Mouse (Mus musculus) embryonic stem cell, embryonic (primary cell): ENCODE measurements around the gene Bcan.

Source experiments
- CTCF ChIA-PET, 4 experiments: fragments of 300-600 bp in 2 of 4; fragments of 350-600 bp in 2 of 4; sonication (Branson Sonifier 250); formaldehyde crosslinking; loops; one replicate each; lab custom pipeline; 2022; ENCODE audit warnings: inconsistent platforms in 2 of 4; lab: Charles Lee
- POLR2A ChIA-PET, 4 experiments: fragments of 300-600 bp in 2 of 4; fragments of 350-600 bp in 2 of 4; sonication (Branson Sonifier 250); formaldehyde crosslinking; loops; one replicate each; lab custom pipeline; 2022; ENCODE audit warnings: antibody characterized with exemption in 4 of 4, inconsistent platforms in 1 of 4; lab: Charles Lee

Bcan gene

GRCm38 (mm10) chr3:87971489-87972202, 28.4 kb downstream of the Bcan start:
- POLR2A ChIA-PET = interaction anchor here (0.6 to 8.0 kb wide), 64 partner anchors 9 to 993 kb away, joined by 3 to 148 read pairs (median 6); partner anchors contain the start of genes Crabp2 (in 3 of the 4), Prcc (in 3 of the 4), Bcan (in 2 of the 4) and Hdgf (in 2 of the 4)
- CTCF ChIA-PET = interaction anchor here (0.6 to 8.3 kb wide), 35 partner anchors 8 to 468 kb away, joined by 3 to 445 read pairs (median 14); partner anchors contain the start of genes Crabp2 (in 2 of the 4), Bcan (in 1 of the 4), Iqgap3 (in 1 of the 4) and Mef2d (in 1 of the 4)

DNA sequence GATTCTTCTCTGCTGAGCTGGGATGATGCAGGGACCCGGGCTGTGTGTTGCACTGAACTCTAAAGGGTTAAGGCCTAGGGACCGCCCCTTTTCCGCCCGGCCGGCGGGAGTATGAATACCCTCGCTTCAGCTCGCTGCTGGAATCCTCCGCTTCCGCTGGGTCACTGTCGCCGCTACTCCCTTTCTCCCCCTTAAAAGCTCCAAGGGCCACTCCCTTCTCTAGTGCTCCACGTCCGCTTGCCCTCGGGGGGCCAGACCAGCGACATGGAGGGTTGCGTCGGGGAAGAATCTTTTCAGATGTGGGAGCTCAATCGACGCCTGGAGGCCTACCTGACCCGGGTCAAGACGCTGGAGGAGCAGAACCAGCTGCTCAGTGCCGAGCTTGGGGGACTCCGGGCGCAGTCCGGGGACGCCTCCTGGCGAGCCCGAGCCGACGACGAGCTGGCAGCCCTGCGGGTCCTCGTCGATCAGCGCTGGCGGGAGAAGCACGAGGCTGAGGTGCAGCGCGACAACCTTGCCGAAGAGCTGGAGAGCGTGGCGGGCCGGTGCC, 29.0 kb downstream of the Bcan start, which contains the start of gene Nes:
Nes (plus strand) TSS at position 140 of the 550 bp plus-strand sequence.
- POLR2A ChIA-PET = interaction anchor here (0.6 to 8.0 kb wide), 76 partner anchors 8 to 582 kb away, joined by 3 to 148 read pairs (median 4); partner anchors contain the start of genes Hdgf (in 4 of the 4), Crabp2 (in 3 of the 4), Prcc (in 3 of the 4) and Bcan (in 2 of the 4)
- CTCF ChIA-PET = interaction anchor here (0.6 to 8.3 kb wide), 64 partner anchors 9 to 469 kb away, joined by 3 to 445 read pairs (median 8); partner anchors contain the start of genes Iqgap3 (in 3 of the 4), Mef2d (in 3 of the 4), Bcan (in 2 of the 4) and Crabp2 (in 2 of the 4)

DNA sequence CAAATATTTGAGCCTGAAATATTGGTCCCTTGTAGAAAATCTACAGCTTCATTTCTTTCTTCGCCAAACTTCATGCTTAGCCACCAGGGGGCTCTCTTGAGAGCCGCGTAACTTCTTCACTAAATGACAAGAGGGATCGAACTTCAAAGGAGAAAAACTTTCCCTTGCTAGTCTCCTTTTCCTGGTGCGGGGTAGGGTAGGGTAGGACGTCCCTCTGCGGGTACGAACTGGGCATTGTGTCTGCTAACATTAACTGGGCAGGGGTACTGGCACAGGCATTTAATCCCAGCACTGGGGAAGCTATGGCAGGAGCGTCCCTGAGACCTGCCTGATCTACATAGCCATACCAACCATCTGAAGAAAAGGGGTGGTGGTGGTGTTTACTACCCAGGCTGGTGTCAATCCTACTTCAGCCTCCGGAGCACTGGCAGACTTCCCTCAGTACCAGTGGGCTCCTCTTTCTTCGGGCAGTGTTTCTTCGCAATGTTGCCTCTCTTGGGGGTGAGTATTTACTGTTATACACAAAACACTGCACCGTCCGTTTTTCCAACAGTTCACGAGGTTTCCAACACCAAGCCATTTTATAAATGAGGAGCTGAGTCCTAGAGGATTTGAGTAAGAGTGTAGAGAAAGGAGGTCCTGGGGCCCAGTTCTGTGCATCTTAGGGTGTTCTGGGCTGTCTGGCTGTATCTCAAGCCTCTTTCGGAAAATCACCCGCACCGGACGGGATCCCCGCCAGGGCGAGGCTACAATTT, 29.7 kb downstream of the Bcan start:
- CTCF ChIA-PET = interaction anchor here (0.6 to 8.3 kb wide), 108 partner anchors 9 to 1803 kb away, joined by 3 to 445 read pairs (median 5); partner anchors contain the start of genes Iqgap3 (in 3 of the 4), Mef2d (in 3 of the 4), Ntrk1 (in 3 of the 4) and Bcan (in 2 of the 4)
- POLR2A ChIA-PET = interaction anchor here (0.6 to 8.0 kb wide), 83 partner anchors 8 to 1023 kb away, joined by 3 to 148 read pairs (median 4); partner anchors contain the start of genes Hdgf (in 4 of the 4), Crabp2 (in 3 of the 4), Isg20l2 (in 3 of the 4) and Prcc (in 3 of the 4)

- POLR2A ChIA-PET = interaction anchor here (0.6 to 6.0 kb wide), 66 partner anchors 8 to 336 kb away, joined by 3 to 63 read pairs (median 4); partner anchors contain the start of genes Crabp2 (in 3 of the 4), Nes (in 3 of the 4), Isg20l2 (in 2 of the 4) and Mrpl24 (in 2 of the 4)
- CTCF ChIA-PET = interaction anchor here (0.6 to 7.4 kb wide), 140 partner anchors 8 to 1856 kb away, joined by 3 to 208 read pairs (median 5); partner anchors contain the start of genes Nes (in 4 of the 4), Prcc (in 4 of the 4), Isg20l2 (in 3 of the 4) and Ntrk1 (in 3 of the 4)
Observed at GRCm38 (mm10) chr3:87960586-87961191, 39.3 kb downstream of the Bcan start.

GRCm38 (mm10) chr3:87960191-87960585, 39.8 kb downstream of the Bcan start:
- CTCF ChIA-PET = interaction anchor here (0.6 to 7.4 kb wide), 96 partner anchors 8 to 523 kb away, joined by 3 to 208 read pairs (median 6); partner anchors contain the start of genes Nes (in 4 of the 4), Ntrk1 (in 3 of the 4), Prcc (in 3 of the 4) and Isg20l2 (in 2 of the 4)
- POLR2A ChIA-PET = interaction anchor here (0.6 to 6.0 kb wide), 50 partner anchors 8 to 336 kb away, joined by 3 to 63 read pairs (median 5); partner anchors contain the start of genes Crabp2 (in 3 of the 4), Nes (in 3 of the 4), Isg20l2 (in 2 of the 4) and Mrpl24 (in 2 of the 4)

GRCm38 (mm10) chr3:87959371-87959770, 40.7 kb downstream of the Bcan start:
- ChIA-PET POLR2A (interaction anchor here in 3 of 4 experiments (0.6 to 6.0 kb wide), 11 partner anchors 10 to 199 kb away, joined by 3 to 63 read pairs (median 18); partner anchors contain the start of genes Nes (in 2 of the 3), Crabp2 (in 1 of the 3), Isg20l2 (in 1 of the 3) and Mrpl24 (in 1 of the 3)), CTCF (interaction anchor here (1.8 to 7.4 kb wide), 14 partner anchors 10 to 508 kb away, joined by 5 to 208 read pairs (median 30); partner anchors contain the start of genes Nes (in 3 of the 4), Insrr (in 1 of the 4), Ntrk1 (in 1 of the 4) and Prcc (in 1 of the 4))

DNA sequence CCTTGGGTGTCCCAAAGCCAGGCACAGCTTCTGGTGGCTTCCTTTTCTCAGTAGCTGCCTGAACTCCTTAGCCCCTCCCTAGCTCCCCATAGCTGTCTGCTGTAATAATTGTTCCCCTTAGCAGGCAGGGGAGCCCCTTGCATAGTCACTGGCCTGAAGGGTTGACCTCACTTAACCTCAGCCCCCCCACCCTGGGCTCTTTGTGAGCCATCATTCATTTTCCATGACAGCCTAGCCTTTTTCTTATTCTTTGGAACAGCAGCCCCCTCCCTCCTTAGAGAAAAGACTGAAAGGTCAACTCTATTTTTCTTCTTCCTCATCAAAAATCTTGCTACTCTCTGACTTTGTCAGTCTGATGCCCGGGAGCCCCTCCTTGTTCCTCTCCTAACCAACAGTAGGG, 41.1 kb downstream of the Bcan start:
- POLR2A ChIA-PET = interaction anchor here in 2 of 4 experiments (1.4 to 6.0 kb wide), 7 partner anchors 11 to 39 kb away, joined by 3 to 63 read pairs (median 21); partner anchors contain the start of genes Crabp2 (in 1 of the 2), Isg20l2 (in 1 of the 2), Mrpl24 (in 1 of the 2) and Nes (in 1 of the 2)
- CTCF ChIA-PET = interaction anchor here in 3 of 4 experiments (0.6 to 7.4 kb wide), 7 partner anchors 13 to 163 kb away, joined by 4 to 208 read pairs (median 97); partner anchors contain the start of genes Nes (in 2 of the 3), Insrr (in 1 of the 3), Mrpl24 (in 1 of the 3) and Ntrk1 (in 1 of the 3)

GRCm38 (mm10) chr3:87958476-87958875, 41.6 kb downstream of the Bcan start:
- CTCF ChIA-PET = interaction anchor here in 3 of 4 experiments (0.6 to 7.4 kb wide), 10 partner anchors 13 to 172 kb away, joined by 3 to 208 read pairs (median 5); partner anchors contain the start of genes Nes (in 2 of the 3) and Mrpl24 (in 1 of the 3)
- POLR2A ChIA-PET = interaction anchor here in 2 of 4 experiments (0.7 to 6.0 kb wide), 6 partner anchors 10 to 73 kb away, joined by 3 to 44 read pairs (median 4); partner anchors contain the start of genes Crabp2 (in 1 of the 2), Nes (in 1 of the 2) and Prcc (in 1 of the 2)

DNA sequence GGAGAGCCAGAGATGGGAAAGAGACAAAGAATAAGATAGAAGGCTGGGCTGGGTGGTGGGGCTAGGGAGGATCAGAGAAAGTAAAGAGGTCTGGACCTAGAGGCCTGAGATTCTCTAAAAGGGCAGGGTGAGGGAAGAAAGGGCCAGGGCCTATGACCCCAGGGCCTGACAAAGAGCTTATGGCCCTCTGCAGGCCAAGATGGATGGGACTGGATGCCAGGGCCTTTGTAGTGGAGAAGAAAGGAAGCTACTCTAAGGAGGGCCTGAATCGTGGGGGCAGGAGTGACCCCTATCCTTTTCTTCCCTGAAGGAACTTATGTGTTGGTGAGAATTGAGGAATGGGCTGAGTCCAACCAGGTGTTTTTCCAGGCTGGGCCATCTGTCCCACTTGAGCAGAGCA, 42.0 kb downstream of the Bcan start:
- CTCF ChIA-PET = interaction anchor here (0.6 to 7.4 kb wide), 11 partner anchors 12 to 171 kb away, joined by 3 to 208 read pairs (median 5); partner anchors contain the start of genes Nes (in 2 of the 4) and Bcan (in 1 of the 4)
- POLR2A ChIA-PET = interaction anchor here in 2 of 4 experiments (0.7 to 6.0 kb wide), 7 partner anchors 10 to 73 kb away, joined by 3 to 44 read pairs (median 5); partner anchors contain the start of genes Prcc (in 2 of the 2), Crabp2 (in 1 of the 2) and Nes (in 1 of the 2)

DNA sequence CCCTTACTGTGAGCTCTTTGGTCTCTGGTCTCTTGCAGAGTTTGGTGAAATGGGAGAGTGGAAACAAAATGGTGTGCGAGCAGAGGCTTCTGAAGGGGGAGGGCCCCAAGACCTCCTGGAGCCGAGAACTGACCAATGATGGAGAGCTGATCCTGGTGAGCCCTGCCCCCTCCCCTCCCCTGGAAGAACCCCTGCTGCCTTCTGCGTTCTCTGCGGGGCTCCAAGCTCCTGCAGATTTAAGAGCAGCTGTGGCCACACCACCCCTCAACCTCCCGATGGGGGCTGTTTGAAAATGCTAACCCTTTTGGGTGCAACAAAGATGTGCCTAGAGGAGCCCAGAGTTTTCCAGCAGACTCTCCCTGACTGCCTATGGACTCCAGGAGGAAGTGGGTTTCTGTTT, 47.6 kb downstream of the Bcan start:
- CTCF ChIA-PET = interaction anchor here (0.6 to 7.8 kb wide), 25 partner anchors 8 to 225 kb away, joined by 3 to 96 read pairs (median 6); partner anchors contain the start of genes Nes (in 2 of the 4), Ntrk1 (in 1 of the 4) and Prcc (in 1 of the 4)
- POLR2A ChIA-PET = interaction anchor here in 3 of 4 experiments (0.6 to 9.9 kb wide), 36 partner anchors 8 to 383 kb away, joined by 3 to 96 read pairs (median 5); partner anchors contain the start of genes Nes (in 3 of the 3), Prcc (in 3 of the 3), Hdgf (in 2 of the 3) and Iqgap3 (in 1 of the 3)

DNA sequence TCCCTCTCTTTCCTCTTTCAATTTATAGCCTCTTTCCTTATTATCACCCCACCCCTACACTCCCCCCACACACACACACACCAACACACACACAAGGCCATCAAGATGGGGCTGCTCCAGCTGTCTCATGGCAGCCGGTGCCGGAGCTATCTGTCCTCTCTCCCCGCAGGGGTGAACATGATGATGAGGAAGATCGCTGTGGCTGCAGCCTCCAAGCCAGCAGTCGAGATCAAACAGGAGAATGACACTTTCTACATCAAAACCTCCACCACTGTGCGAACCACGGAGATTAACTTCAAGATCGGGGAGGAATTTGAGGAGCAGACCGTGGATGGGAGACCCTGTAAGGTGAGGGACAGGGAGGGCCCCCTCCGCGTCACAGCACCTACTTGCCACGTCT, 48.1 kb downstream of the Bcan start:
- ChIA-PET POLR2A (interaction anchor here in 3 of 4 experiments (0.9 to 9.9 kb wide), 26 partner anchors 8 to 279 kb away, joined by 3 to 96 read pairs (median 6); partner anchors contain the start of genes Nes (in 3 of the 3), Hdgf (in 2 of the 3), Prcc (in 2 of the 3) and Mrpl24 (in 1 of the 3)), CTCF (interaction anchor here (0.6 to 7.8 kb wide), 22 partner anchors 7 to 225 kb away, joined by 3 to 96 read pairs (median 6); partner anchors contain the start of genes Nes (in 2 of the 4) and Ntrk1 (in 1 of the 4))

DNA sequence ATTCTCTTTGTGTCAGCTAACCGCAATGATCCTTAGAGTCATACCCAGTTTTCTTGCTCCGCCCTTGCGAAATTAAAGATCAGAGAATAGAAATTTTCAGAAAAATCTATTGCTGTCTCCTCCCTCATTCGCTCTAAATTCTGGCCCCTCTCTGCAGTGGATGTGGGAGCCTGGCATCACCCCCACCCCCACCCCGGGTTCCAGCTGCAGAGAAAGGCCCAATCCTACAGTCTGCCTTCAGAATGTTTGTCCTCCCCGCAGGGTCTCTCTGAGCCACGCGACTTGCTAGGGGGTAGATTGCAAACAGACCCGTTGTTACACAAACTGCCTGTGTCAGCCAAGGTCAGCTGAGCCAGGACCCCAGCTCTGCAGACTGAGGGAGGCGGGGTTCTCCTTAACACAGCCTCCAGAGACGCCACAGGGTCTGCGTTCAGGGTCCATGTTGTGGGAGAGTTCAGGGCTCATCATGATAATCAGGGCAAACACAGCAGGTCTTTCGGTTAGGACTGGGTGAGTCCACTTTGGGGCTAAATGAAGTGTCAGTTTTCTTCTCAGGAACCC, 50.0 kb downstream of the Bcan start:
- ChIA-PET POLR2A (interaction anchor here in 3 of 4 experiments (0.6 to 9.9 kb wide), 29 partner anchors 8 to 263 kb away, joined by 3 to 96 read pairs (median 4); partner anchors contain the start of genes Nes (in 3 of the 3), Isg20l2 (in 2 of the 3), Prcc (in 2 of the 3) and Rrnad1 (in 2 of the 3)), CTCF (interaction anchor here (0.6 to 7.8 kb wide), 15 partner anchors 10 to 155 kb away, joined by 3 to 96 read pairs (median 6); partner anchors contain the start of gene Nes (in 2 of the 4))

GRCm38 (mm10) chr3:87949266-87949954, 50.6 kb downstream of the Bcan start:
- ChIA-PET CTCF (interaction anchor here (0.6 to 7.8 kb wide), 17 partner anchors 11 to 154 kb away, joined by 3 to 96 read pairs (median 6); partner anchors contain the start of gene Nes (in 3 of the 4)), POLR2A (interaction anchor here (0.5 to 9.9 kb wide), 33 partner anchors 9 to 193 kb away, joined by 3 to 96 read pairs (median 4); partner anchors contain the start of genes Nes (in 3 of the 4), Prcc (in 3 of the 4), Isg20l2 (in 2 of the 4) and Rrnad1 (in 2 of the 4))
